Mouse (Mus musculus): ENCODE measurements around the gene Helb.
"Not testable (repeated sequence)": the region's sequence is repeated elsewhere in the genome, so short reads cannot be mapped to it uniquely, and the experiment has no call there.

The Helb gene

DNA sequence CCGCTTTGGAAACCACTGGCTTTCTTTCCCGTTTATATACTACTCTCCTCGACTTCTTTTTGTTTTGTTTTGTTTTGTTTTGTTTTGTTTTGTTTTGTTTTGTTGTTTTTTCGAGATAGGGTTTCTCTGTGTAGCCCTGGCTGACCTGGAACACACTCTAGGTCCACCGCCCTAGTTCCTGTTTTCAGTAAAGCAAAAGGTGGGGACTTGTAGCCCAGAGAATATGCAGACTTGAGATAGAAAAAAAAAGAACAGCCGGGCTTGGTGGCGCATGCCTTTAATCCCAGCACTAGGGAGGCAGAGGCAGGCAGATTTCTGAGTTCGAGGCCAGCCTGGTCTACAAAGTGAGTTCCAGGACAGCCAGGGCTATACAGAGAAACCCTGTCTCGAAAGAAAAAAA lies 695 bp upstream of the Helb start:
- CTCF ChIA-PET = not testable (repeated sequence)
- POLR2A ChIA-PET = interaction anchor here in 2 of 4 experiments (0.7 to 3.2 kb wide), 6 partner anchors 10 to 690 kb away, joined by 3 to 19 read pairs (median 4); no protein-coding TSS in a partner anchor

DNA sequence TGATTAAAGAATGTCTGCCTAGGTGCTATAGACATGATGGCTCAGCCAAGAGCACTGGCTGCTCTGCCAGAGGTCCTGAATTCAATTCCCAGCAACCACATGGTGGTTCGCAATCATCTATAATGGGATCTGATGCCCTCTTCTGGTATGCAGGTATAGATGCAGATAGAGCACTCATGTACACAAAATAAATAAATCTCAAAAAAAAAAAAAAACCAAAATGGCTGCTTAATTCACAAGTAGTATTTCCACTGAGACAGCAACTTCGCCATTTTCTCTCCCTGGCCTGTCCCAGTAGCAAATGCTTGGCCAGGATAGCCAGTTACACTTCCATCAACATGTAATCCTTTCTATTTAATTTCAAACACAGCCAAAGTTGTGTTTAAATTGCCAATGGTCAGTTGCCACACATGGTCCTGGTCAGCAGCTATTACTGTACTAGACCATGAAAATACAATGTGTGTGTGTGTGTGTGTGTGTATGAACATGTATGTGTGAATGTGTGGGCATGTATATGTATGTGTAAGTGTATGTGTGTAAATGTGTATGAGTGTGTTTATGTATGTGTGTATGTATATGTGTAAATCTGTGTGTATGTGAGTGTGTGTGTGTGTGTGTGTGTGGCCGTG lies 982 bp downstream of the Helb start:
- POLR2A ChIA-PET = interaction anchor here in 3 of 4 experiments (0.7 to 1.8 kb wide), 15 partner anchors 8 to 411 kb away, joined by 3 to 9 read pairs (median 4); no protein-coding TSS in a partner anchor

GRCm38 (mm10) chr10:120100806-120101205 lies 12.0 kb downstream of the Helb start:
- ChIA-PET CTCF (no interaction called here), POLR2A (interaction anchor here in 3 of 4 experiments (0.6 to 1.6 kb wide), 3 partner anchors 10 to 596 kb away, joined by 5 to 9 read pairs (median 5); no protein-coding TSS in a partner anchor)

More for the DNA sequence above, 982 bp downstream of the Helb start:
- CTCF ChIA-PET = interaction anchor here in 1 of 4 experiments (2.0 kb wide), 1 partner anchor 47 kb away, joined by 4 read pairs; no protein-coding TSS in a partner anchor

DNA sequence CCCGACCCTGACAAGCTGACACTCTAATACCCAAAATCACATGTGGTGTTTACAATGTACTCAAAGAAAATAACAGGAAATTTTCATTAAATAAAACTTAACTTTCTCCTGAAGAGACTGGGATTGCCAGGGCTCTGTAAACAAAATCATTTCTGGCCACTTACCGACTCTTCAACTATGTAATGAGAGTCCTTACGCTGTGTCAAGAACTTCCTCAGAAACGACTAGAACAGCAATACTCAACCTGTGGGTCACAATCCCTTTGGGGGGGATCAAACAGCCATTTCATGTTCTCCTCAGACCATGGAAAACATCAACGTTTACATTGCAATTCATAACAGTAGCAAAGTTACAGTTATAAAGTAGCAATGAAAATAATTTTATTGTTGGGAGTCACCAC lies 15.2 kb downstream of the Helb start:
- ChIA-PET CTCF (interaction anchor here in 1 of 4 experiments (1.7 kb wide), 1 partner anchor 17 kb away, joined by 5 read pairs; no protein-coding TSS in a partner anchor), POLR2A (interaction anchor here in 2 of 4 experiments (1.2 to 1.9 kb wide), 4 partner anchors 15 to 32 kb away, joined by 3 to 6 read pairs (median 4); partner anchors contain the start of gene Helb (in 2 of the 2))

DNA sequence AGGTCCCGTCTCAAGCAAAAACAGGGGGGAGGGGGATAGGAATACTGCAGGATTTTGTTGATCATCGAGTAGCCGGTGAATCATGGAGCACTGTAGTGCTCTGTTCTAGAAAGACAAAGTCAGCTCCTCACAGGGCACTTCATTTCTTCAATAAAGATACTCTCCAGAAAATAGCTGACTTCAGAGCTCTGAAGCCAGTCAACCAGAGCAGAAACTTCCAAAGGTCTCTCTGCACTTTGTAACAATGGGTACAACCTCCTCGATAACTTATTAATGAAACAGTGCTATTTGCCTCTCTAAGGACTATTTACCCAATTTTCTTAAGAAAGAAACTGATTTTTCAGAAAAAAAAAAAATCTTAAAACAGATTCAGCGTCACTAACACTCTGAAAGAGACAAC lies 17.1 kb downstream of the Helb start:
- ChIA-PET CTCF (interaction anchor here in 1 of 4 experiments (0.6 to 1.0 kb wide), 2 partner anchors 24 to 84 kb away, joined by 3 read pairs; no protein-coding TSS in a partner anchor), POLR2A (interaction anchor here in 3 of 4 experiments (0.6 to 2.0 kb wide), 11 partner anchors 8 to 70 kb away, joined by 3 to 10 read pairs (median 4); partner anchors contain the start of gene Helb (in 1 of the 3))

- POLR2A ChIA-PET = interaction anchor here in 1 of 4 experiments (0.5 to 2.0 kb wide), 5 partner anchors 9 to 1426 kb away, joined by 4 to 10 read pairs (median 7); partner anchors contain the start of gene Helb
These were observed 17.7 kb downstream of the Helb start for GRCm38 (mm10) chr10:120095136-120095535.

GRCm38 (mm10) chr10:120092548-120092947 lies 20.2 kb downstream of the Helb start:
- ChIA-PET POLR2A (interaction anchor here in 3 of 4 experiments (0.7 to 4.3 kb wide), 5 partner anchors 11 to 112 kb away, joined by 3 to 23 read pairs (median 3); partner anchors contain the start of gene Irak3 (in 1 of the 3)), CTCF (interaction anchor here in 3 of 4 experiments (0.7 to 2.1 kb wide), 7 partner anchors 10 to 289 kb away, joined by 3 to 7 read pairs (median 3); partner anchors contain the start of gene Irak3 (in 1 of the 3))

More at GRCm38 (mm10) chr10:120095136-120095535, 17.7 kb downstream of the Helb start:
- CTCF ChIA-PET = no interaction called here

DNA sequence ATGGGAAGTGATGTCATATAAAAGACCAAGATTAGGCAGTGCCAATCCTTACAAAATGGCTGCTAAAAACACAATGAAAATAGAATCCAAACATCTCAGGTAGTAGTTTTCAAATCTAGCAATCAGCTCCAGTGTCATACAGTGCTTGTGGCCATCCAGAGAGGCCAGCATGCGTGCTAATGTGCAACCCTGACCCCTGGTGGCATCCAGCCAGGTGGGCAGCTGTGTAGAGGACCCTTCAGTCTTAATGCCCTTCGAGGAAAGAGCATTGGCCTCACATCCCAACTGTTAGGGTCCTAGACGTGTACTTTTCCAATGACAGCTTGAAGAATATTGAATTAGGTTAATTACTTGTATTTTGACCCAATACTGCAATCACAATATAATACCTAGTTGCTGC lies 34.9 kb downstream of the Helb start:
- POLR2A ChIA-PET = interaction anchor here in 3 of 4 experiments (0.5 to 1.1 kb wide), 4 partner anchors 15 to 174 kb away, joined by 3 to 4 read pairs (median 3); no protein-coding TSS in a partner anchor
- CTCF ChIA-PET = interaction anchor here in 3 of 4 experiments (0.6 to 1.2 kb wide), 6 partner anchors 13 to 431 kb away, joined by 3 to 5 read pairs (median 3); no protein-coding TSS in a partner anchor

DNA sequence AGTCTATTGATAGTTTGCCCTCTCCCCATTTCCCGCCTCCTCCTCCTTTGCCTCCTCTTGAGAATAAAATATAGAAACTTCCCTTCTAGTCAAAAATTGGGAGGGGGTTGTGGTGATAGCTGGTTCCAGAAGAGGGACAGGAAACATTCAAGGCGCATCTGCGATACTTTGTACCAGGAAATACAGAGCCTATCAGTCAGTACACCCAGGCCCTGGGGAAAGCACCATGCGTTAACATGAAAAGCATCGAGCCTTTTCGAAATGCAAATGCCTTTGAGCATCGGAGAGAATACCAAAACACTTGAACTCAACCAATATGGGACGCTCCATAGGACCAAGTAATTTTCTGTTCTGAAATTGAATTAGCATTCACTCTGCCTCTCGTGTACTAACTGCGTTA lies 46.5 kb downstream of the Helb start:
- CTCF ChIA-PET = interaction anchor here in 2 of 4 experiments (0.6 to 2.5 kb wide), 2 partner anchors 63 to 227 kb away, joined by 5 to 18 read pairs; no protein-coding TSS in a partner anchor
- POLR2A ChIA-PET = no interaction called here

DNA sequence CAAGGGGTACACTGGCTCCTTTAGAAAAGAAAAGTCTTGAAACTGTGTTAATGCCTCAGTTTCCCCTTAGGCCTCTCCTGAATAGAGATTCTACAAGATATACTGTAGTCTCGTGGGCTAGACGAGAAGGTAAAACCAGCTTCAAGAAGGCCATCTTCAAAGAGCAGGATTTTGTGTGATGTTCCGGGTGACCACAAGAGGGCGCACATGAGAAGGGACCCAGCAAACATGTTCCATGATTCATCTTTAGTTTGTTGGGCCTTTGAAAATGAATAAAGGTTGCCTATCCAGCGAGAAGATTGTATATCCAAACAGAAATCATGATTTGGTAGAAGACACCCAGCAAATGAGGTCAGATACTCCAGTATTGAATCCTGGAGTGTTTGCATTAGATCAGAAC lies 48.4 kb downstream of the Helb start:
- ChIA-PET POLR2A (interaction anchor here in 1 of 4 experiments (0.6 kb wide), 1 partner anchor 139 kb away, joined by 3 read pairs; no protein-coding TSS in a partner anchor), CTCF (interaction anchor here (0.6 to 2.5 kb wide), 49 partner anchors 8 to 751 kb away, joined by 3 to 18 read pairs (median 4); partner anchors contain the start of genes Irak3 (in 2 of the 4) and Helb (in 1 of the 4))

GRCm38 (mm10) chr10:120061238-120062130 lies 51.3 kb downstream of the Helb start:
- ChIA-PET CTCF (interaction anchor here (0.5 to 2.1 kb wide), 8 partner anchors 11 to 684 kb away, joined by 3 to 10 read pairs (median 4); no protein-coding TSS in a partner anchor), POLR2A (interaction anchor here (0.6 to 1.0 kb wide), 7 partner anchors 11 to 976 kb away, joined by 3 read pairs; no protein-coding TSS in a partner anchor)

DNA sequence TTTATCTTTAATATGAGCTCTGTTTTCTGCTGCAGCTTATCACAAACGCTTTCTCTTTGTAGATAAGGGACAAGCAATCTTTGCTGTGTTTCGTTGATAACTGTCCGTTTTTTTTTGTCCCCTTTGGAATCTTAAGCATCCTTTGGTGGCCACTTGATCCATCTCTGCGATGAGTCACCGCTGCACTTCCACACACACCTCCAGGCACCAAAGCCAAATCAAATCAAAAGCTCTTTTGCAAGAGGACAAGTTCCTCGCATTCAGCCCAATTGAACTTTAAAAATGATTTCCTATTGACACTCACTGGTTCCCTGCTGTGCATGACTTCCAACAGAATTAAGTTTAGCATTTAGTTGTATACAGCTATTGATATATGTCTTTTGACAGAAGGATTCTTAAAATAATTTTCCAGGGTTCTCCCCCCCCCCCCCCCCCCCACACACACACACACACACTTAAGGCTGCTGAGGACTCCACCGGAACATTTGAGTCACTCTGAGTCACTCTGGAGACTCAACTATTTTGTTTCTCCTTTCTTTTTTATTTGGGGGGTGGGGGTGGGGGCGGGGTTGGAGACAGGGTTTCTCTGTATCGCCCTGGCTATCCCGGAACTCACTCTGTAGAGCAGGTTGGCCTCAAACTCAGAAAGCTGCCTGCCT lies 52.1 kb downstream of the Helb start:
- CTCF ChIA-PET = interaction anchor here (0.5 to 2.1 kb wide), 10 partner anchors 12 to 726 kb away, joined by 3 to 10 read pairs (median 3); no protein-coding TSS in a partner anchor

GRCm38 (mm10) chr10:120044714-120045234 lies 68.0 kb downstream of the Helb start:
- ChIA-PET POLR2A (no interaction called here), CTCF (no interaction called here)

More for the DNA sequence above, 52.1 kb downstream of the Helb start:
- POLR2A ChIA-PET = interaction anchor here in 3 of 4 experiments (0.6 to 1.0 kb wide), 5 partner anchors 10 to 975 kb away, joined by 3 read pairs; no protein-coding TSS in a partner anchor

GRCm38 (mm10) chr10:120044237-120044636 lies 68.5 kb downstream of the Helb start:
- ChIA-PET CTCF (no interaction called here), POLR2A (no interaction called here)

- ChIA-PET POLR2A (no interaction called here), CTCF (interaction anchor here in 1 of 4 experiments (0.6 kb wide), 1 partner anchor 152 kb away, joined by 3 read pairs; no protein-coding TSS in a partner anchor)
These were observed 74.6 kb downstream of the Helb start for GRCm38 (mm10) chr10:120038194-120038593.

DNA sequence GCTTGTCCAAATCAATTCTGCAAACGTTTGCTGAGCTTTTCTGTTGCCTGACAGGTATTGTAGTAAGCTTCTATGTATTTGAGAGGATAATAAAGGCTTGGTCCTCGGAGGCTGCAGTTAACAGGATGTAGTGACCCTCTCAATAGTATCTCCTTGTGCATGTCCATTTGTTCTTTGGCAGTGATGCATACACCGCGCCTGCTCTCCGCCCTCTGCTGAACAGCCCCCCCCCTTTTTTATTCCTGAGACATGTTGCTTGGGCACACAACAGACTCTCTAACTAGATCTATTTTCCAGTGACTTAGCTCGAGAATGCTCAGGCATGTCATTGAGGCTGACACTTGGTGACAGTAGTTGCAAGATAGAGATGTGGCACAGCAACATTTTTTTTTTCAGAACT lies 77.0 kb downstream of the Helb start:
- ChIA-PET CTCF (interaction anchor here in 2 of 4 experiments (0.5 to 0.9 kb wide), 3 partner anchors 24 to 159 kb away, joined by 3 to 7 read pairs (median 7); no protein-coding TSS in a partner anchor), POLR2A (interaction anchor here in 2 of 4 experiments (0.5 to 0.7 kb wide), 3 partner anchors 121 to 177 kb away, joined by 3 to 6 read pairs (median 3); no protein-coding TSS in a partner anchor)

GRCm38 (mm10) chr10:120035211-120035733 lies 77.5 kb downstream of the Helb start:
- CTCF ChIA-PET = interaction anchor here in 2 of 4 experiments (0.5 to 0.9 kb wide), 3 partner anchors 23 to 159 kb away, joined by 3 to 7 read pairs (median 7); no protein-coding TSS in a partner anchor
- POLR2A ChIA-PET = interaction anchor here in 2 of 4 experiments (0.5 kb wide), 2 partner anchors 121 to 178 kb away, joined by 3 to 6 read pairs; no protein-coding TSS in a partner anchor
